Mouse (Mus musculus) cerebellum, postnatal 14 days (tissue): ENCODE measurements around the gene Arl5a.
A peak's percentile ranks its signal among the peaks of the same experiment; 100 is the strongest.

Experiments used
- DNase-seq, 2 experiments: peaks; one replicate each; pipeline ENCODE4 v3.0.0; 2021; ENCODE audit warnings: mixed read lengths in 2 of 2

Arl5a gene

DNA sequence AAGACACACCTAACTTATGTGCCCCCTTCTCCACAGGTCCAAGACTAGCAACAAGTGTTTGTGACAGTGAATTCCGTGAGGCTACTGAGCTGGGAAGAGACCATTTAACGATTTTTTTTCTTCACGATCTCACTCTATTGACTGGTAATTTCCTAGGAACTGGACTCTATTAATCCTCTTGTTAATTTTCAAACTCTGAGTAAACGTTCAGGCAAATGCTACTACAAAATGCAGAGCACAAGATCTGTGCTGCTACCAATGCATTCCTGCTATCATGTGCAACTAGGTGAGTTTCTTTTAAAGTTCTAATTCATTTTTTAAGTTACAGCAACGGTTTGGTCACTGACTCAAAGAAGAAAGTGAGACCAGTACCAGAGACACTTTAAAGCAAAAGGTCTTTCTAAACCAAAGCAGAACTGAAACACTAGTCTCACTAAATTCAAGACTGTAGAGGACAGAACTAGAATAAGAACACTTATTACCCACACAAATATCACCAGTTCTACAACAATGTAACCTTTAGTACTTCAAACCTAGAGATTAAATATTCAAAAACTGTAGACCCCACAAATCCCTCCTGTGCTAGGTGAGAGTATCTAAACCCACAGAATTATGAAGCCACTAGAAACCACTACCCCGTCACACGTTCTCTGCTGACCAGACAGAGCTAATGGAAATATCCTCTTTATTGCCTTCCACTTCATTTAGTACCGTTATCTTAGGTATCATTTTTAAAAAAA, 1.7 kb downstream of the Arl5a start:
- DNase-seq = no peak

DNA sequence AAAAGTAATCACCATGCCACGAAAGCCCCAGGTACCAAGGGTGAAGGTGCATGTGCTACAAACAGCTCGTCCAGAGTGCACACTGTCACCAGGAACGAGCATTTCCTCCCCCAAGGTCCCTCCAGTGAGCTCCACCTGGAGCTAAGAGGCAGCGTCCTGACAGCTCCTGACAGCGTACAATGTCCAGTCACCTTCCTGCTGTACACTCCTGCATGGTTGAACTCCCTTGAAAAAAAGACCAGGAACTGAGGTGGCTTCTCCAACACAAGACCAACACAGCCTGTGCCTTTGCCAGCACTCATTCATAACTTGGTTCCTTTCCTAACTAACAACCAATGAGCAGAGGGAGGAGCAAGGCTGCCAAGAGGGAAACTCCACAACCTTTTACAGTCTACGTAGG, 3.5 kb downstream of the Arl5a start:
- DNase-seq = no peak

DNA sequence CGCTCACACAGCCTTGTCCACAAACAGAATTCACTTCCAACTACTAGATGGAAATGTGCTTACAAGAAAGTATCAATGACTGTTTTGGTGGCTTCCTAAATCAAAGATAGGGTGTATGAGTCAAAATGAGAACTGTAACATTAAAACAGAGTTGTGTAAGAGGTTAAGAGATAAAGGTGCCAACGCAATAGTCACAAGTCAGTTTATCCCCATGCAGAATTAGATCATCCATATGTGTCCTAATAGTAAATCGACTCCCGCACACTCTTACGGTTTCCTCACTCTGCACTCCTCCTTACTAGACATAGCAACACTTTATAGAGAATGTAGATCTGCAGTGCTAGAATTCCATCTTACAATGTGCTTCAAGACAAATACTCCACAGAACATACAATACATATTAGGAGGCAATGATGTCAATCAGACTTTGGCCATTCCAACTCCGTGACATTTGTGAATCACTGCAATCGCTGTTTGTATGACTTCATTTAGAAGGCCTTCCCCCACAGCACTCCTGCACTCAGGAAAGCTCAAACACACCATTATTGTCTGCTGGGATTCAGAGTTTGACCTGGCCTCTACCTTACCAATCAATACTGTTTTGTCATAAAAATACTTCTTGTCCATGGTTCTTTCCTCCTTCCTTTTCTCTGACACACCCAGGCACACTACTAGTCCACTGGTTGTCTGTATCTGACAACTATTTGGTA, 4.5 kb downstream of the Arl5a start:
- no peak for DNase-seq

DNA sequence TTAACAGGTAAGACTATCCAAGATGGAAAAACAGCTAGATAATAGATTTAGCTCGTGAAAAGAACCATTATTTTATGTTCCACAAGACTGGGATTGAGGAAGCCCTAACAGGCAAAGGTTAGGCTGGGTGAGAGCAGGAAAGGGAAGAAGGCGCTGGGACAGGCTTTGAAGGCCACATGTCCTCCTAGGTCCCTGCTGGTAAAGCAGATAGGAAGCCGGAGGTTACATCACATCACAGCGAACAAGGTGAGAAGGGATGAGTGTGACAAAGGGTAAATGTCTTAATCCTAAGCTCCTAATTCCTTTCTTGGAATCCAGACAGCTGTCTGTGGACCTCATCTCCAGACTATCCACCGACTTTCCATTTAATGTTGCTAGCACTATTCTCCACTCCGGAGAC, 5.4 kb downstream of the Arl5a start:
- DNase-seq = no peak

DNA sequence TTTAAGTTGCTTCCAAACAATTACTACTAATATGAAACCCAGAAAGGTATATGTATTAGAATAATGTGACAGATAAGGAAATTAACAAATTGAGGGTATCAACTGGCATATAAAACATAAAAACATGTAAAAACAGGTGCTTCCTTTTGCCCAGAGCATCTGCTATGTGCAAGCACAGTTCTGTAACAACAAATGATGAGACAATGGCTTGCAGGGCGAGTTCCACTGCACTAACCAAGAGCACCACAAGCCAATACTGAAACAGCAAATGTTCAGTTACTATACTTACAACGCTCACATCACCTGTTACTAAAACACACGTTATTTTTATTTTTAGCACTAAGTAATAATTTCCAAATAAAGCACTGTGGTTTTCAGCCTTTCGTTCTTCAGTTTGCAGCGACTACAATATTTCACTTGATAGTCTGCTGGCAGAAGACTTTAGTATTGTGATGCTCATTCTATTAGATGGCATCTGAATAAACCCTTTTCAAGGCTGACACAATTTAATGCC, 12.1 kb downstream of the Arl5a start:
- no peak for DNase-seq

DNA sequence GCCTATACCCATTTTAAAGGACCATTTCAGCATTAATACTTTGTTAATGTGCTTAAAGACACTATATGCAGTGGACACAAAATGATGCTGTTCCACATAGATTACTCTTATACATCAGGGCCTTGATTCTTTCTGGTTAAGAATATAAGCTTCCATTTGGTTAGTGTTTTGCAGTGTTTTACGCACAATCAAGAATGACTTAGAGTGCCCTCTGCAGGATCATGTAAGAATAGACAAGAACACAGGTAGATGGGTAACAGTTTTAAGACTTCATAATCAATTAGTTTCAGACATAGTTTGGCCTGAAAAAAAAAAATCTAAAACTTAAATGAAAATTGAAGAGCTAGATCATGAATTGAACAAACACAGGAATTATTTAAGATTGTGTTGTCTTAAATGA, 18.2 kb downstream of the Arl5a start:
- peak; percentile 21 to 48 for DNase-seq

- no peak for DNase-seq
Measured at GRCm38 (mm10) chr2:52405238-52405637, 19.5 kb downstream of the Arl5a start.

DNA sequence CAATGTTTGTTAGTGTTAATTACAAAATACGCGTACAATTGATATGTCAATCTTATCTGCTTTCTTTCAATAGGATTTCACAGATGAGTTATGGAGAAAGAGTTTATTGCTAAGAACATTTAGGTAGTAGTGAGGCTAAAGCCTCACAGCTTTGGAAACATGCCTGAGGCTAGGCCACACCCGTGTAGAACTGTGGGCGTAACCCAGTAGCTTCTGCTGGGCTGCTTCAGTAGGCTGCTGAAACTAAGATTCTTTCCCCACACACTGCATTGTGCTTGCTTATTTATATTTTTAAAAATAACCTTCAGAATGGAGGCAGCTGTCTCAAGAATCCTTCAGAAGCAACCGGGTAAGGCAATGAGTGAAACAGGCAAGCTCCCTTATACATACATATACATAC, 30.2 kb downstream of the Arl5a start:
- DNase-seq = no peak

DNA sequence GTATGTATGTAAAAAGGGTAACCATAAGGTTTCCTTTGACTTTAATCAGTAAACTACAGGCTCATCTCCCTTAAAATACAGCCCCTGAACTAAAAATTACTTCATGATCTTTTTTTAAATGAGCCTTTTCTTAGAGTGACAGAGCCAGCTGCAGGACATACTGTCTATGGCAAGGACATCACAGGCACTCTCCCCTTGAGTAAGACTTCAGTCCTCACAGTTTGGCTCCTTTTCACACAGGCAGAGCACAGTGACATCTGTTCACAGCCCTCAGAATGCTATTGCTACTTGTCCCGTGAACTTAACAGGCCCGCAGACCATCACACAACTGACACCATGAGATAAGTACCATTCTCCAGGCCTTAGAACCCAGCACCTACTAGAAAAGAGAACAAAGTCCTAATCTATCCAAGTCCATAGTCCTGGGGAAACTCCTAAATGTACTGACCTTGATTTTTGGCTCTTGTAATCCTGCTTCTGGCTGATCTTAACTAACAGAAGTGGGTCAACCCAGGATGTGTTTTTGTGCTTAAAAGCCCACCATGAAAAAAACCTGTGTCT, 34.2 kb downstream of the Arl5a start:
- no peak for DNase-seq

- no peak for DNase-seq
Measured at GRCm38 (mm10) chr2:52389975-52390374, 34.7 kb downstream of the Arl5a start.

DNA sequence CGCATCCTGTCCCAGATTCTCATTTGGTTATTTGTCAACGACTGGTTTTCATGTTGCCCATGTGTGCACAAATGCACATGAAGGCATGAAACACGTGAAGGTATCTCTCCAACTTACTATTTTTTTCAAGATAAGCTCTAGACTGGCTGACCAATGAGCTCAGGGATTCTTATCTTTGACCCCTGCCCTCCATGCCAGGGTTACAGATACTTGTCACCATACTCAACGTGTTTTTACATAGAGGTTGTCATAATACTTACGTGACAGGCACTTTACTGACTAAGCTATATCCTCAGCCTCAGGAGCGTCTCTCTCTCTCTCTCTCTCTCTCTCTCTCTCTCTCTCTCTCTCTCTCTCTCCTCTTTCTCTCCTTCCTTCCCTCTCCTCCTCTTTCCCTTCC, 38.2 kb downstream of the Arl5a start:
- no peak for DNase-seq

DNA sequence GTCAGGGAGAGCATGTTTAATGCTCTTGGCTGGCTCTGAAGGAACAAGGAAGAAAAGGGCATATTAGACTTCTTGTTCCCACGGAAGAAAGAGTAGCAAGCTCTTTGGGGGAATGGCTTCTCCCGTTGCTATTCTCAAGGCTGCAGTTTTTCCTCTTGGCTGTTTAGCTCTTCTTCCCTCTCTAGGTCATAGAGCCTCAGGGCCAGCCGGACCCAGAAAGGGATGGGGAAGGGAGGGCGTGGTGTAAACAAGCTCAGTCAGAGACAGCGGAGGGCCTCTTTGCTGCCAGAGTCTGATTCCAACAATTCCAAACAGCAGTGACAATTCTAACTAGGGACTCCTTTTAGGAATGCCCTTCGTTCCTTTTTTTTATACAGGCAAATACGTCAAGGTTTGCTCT, 38.7 kb downstream of the Arl5a start:
- no peak for DNase-seq

- DNase-seq = no peak
Measured at GRCm38 (mm10) chr2:52378848-52379261, 45.8 kb downstream of the Arl5a start.

DNA sequence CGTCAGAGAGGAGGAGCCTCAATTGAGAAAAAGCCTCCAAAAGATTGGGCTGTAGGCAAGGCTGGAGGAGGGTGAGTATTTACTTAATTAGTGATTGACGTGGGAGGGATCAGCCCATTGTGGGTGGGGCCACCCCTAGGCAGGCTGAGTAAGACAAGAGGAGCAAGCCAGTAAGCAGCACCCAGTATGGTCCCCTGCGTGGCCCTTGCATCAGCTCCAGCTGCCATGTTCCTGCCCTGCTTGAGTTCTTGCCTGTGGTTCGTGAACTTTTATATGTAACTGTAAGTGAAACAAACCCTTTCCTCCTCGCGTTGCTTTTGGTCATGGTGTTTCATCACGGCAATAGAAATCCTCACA, 46.3 kb downstream of the Arl5a start, which contains the start of gene Neb:
TSS of gene Neb (minus strand) at position 27 of the 357 bp plus-strand sequence.
- DNase-seq = no peak

DNA sequence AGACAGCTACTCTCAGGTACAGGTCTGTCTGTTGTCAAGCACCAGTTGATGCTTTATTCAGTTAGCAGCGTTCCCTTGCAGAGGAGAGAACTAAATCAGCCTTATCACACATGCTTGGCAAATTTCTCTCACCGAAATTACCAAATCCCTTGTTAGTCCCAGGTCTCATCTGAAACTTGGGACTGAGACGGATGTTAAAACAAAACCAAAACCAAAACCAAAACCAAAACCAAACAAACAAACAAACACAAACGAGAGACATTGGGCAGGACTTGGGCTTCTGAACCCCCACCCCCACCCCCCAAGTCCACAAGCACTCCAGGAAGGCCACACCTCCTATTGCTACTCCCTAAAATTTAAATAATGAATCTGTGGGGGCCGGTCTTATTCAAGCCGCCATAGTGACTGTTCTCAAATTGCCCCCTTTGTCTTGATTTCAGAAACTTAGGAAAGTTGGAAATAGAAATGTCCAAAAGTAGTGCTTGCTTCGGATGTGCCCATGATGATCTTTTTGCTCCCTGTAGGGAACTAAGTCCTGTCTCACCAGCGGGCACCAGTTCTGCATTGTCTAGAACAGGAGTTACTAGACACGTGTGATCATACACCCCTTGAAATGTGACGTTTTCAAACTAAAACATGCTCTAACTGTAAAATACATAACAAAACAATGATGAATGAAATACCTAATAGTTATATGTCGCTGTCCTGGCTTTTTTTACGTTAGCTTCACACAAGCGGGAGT, 46.8 kb downstream of the Arl5a start:
- no peak for DNase-seq

GRCm38 (mm10) chr2:52374706-52375105, 50.0 kb downstream of the Arl5a start:
- no peak for DNase-seq

- no peak for DNase-seq
Measured at GRCm38 (mm10) chr2:52372480-52372879, 52.2 kb downstream of the Arl5a start.

DNA sequence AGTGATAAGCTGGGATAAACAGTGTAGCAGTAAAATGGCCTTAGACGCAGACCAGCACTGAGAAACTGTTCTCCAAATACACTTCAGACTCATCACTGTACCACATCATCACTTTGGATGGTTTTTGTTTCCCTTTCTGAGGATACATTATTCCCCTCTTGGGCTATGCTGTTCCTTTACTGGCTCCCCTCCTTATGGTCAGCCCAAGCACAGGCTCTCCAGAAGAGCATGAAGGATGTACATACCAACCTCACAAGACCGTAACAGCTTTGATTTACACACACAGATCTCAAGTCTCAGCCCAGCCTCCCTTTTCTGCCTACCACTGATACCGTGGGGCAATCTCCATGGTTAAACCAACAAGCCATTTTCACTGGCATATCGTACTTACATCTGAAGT, 52.6 kb downstream of the Arl5a start:
- no peak for DNase-seq

- peak; percentile 73 to 74 for DNase-seq
Measured at GRCm38 (mm10) chr2:52371066-52371465, 53.6 kb downstream of the Arl5a start.

DNA sequence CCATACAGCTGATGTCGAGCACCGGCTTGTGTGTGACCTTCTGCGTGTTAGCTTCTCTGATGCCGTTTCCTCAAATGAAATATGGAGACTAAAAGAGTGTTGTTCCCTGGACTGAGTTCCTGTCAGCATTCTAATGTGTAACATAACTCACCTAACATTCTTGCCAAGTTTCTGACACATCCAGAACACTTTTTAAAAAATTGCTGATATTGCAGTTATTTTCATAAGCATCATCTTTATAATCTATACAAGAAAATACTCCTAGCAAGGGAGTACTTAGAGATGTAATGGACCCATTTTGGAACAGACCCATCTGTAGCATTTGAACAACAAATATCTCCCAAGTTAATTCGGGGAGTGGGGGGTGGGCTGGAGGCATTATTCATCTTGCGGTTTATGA, 55.1 kb downstream of the Arl5a start:
- DNase-seq = no peak

DNA sequence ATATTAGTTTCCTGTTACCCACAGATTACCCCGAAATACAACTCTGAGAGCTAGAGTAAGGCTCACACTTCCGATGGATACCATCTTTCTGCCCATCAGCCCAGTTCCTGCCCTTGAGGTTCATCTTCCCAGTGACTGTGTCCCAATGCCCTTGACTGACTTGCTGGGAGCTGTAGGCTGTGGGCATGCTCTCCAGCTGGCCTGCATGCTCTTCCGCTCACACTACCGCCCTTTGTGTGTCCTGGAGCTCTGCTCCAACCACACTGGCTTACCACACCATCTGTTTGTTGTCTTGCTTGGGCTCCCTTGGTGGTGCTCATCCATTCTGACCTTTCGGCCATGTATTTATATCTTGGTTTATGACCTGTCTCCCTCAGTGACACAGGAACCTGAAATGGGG, 57.0 kb downstream of the Arl5a start:
- no peak for DNase-seq

DNA sequence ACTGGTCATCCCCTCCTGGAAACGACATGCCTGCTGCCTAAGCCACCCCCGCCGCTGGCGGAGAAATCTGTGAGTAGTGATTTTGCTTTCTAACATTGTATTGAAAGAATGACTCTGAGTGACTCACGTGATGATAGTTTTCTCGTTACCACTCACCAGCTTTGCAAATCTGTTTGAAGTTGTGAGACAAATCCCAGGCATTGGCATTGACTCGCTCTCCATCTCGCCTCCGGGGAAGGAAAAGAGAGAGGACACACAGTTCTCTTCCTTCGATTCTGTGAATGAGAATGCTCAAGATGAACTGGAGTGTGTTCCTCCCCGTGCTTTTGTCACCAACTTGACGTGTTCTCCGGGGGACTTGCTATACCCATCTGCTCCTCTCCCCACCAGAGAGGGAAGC, 57.5 kb downstream of the Arl5a start:
- no peak for DNase-seq

GRCm38 (mm10) chr2:52361086-52361485, 63.6 kb downstream of the Arl5a start:
- no peak for DNase-seq
